Mouse (Mus musculus): ENCODE data around the gene Ptgfrn.

DNA sequence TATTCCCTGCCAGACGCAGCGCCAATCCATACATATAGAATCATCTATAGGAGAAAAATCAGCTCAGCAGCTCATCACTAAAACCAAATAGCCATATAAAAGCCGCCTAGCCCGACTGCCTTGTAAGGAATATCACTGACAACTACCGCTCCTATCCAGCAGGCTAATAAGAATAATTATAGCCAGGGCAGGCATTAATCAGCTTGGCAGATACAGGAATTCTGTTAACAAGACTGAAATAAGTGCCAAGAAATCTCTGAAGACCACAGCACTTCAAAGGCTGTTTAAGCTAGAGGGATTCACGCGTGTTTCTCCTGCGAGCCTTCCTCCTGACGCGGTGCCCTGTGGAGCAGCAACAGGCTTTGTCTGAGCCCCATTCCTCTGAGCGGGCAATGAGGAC is 4.6 kb downstream of the Ptgfrn start:
- no peak for TF ChIP-seq POLR2A (IDR thresholded peaks at IDR 0.05; ENCODE audit: insufficient read length, low read depth)
- TF ChIP-seq E2F4 (IDR thresholded peaks at IDR 0.05; ENCODE audit: insufficient read depth), result no peak
- TF ChIP-seq USF1 (IDR thresholded peaks at IDR 0.05; ENCODE audit: low read depth), result no peak
- TF ChIP-seq TCF12 (IDR thresholded peaks at IDR 0.05; ENCODE audit: insufficient read depth, poor library complexity, severe bottlenecking), result no peak
- TF ChIP-seq MAX (IDR thresholded peaks at IDR 0.05; ENCODE audit: low read depth), result no peak
- no peak for TF ChIP-seq REST (IDR thresholded peaks at IDR 0.05; ENCODE audit: insufficient read depth, insufficient read length)
- no peak for TF ChIP-seq MYOD1 (IDR thresholded peaks at IDR 0.05; ENCODE audit: control insufficient read depth in 1 of 3, insufficient read length in 2 of 3, low read depth in 2 of 3)
- no peak for TF ChIP-seq SRF (IDR thresholded peaks at IDR 0.05; ENCODE audit: control insufficient read depth, insufficient read length, low read depth)
- no peak for TF ChIP-seq CEBPB (IDR thresholded peaks at IDR 0.05; ENCODE audit: insufficient read depth, poor library complexity, severe bottlenecking)
- TF ChIP-seq TCF3 (IDR thresholded peaks at IDR 0.05; ENCODE audit: insufficient read length, low read depth), result no peak
- TF ChIP-seq POLR2AphosphoS2 (IDR thresholded peaks at IDR 0.05; ENCODE audit: insufficient read length, low read depth), result no peak
- TF ChIP-seq MYOG (IDR thresholded peaks at IDR 0.05; ENCODE audit: control insufficient read depth in 1 of 3, insufficient read depth in 1 of 3, insufficient read length in 2 of 3, low read depth in 2 of 3), result no peak

Measured in myocyte (in vitro differentiated cells).